Mouse (Mus musculus) stomach, embryonic 16.5 days (tissue): ENCODE measurements around the gene Clasrp. TPM values are rescaled to one million over a fixed set of nuclear protein-coding genes. Genes with fewer than 3 reads are reported as not detected.

Experiments used
- ATAC-seq: fragments of 200-750 bp; cut with Nextera tagmentation; 2 replicates; pipeline ENCODE4 v1.8.0; 2017; ENCODE audit warnings: moderate number of reproducible peaks, moderate TSS enrichment; ENCODE audit not compliant: insufficient read depth, low FRiP score
- H3K27ac ChIP-seq: fragments of 300-500 bp; sonication (generic); 2 replicates; pipeline ENCODE4 v1.5.1; 2014; ENCODE audit warnings: low read length
- H3K27me3 ChIP-seq: fragments of 300-500 bp; sonication (generic); 2 replicates; pipeline ENCODE4 v1.6.1; 2014; ENCODE audit warnings: low read length, control low read depth, mixed read lengths; ENCODE audit not compliant: control insufficient read depth, insufficient read depth
- H3K36me3 ChIP-seq: fragments of 300-500 bp; sonication (generic); 2 replicates; pipeline ENCODE4 v1.6.1; 2014; ENCODE audit warnings: low read length; ENCODE audit not compliant: control insufficient read depth, insufficient read depth
- H3K4me1 ChIP-seq: fragments of 300-500 bp; sonication (generic); 2 replicates; pipeline ENCODE4 v1.6.1; 2014; ENCODE audit warnings: low read length, control low read depth, mixed read lengths; ENCODE audit not compliant: control insufficient read depth, insufficient read depth
- H3K4me2 ChIP-seq: fragments of 300-500 bp; sonication (generic); 2 replicates; pipeline ENCODE4 v1.6.1; 2014; ENCODE audit warnings: low read depth, low read length, mixed read lengths
- H3K4me3 ChIP-seq: fragments of 300-500 bp; sonication (generic); replicated peaks from 2 replicates; pipeline ENCODE4 v1.5.1; 2014; ENCODE audit warnings: mild to moderate bottlenecking, low read length
- H3K9ac ChIP-seq: fragments of 300-500 bp; sonication (generic); 2 replicates; pipeline ENCODE4 v1.6.1; 2014; ENCODE audit warnings: low read length
- H3K9me3 ChIP-seq: fragments of 300-500 bp; sonication (generic); replicated peaks from 2 replicates; pipeline ENCODE4 v1.6.1; 2016; ENCODE audit warnings: low read length, control low read depth; ENCODE audit not compliant: control insufficient read depth
- WGBS: fragments of 180-500 bp; shearing (Covaris S2); extraction: QIAGEN DNeasy Blood & Tissue Kit; methylation state at CpG from one replicate; pipeline ENCODE4 v1.1.7; 2014; 5-methylcytosine and 5-hydroxymethylcytosine counted together
- polyA plus RNA-seq: library from polyadenylated mRNA; unstranded; fragments of >200 nt; fragmentation: Nextera tagmentation; extraction: Ambion mirVana; gene quantifications from 2 replicates; pipeline ENCODE4 v1.2.1, GENCODE M21; 2015

Clasrp gene
- polyA plus RNA-seq, 1 experiment from 2014 or later = 35.2 TPM

DNA sequence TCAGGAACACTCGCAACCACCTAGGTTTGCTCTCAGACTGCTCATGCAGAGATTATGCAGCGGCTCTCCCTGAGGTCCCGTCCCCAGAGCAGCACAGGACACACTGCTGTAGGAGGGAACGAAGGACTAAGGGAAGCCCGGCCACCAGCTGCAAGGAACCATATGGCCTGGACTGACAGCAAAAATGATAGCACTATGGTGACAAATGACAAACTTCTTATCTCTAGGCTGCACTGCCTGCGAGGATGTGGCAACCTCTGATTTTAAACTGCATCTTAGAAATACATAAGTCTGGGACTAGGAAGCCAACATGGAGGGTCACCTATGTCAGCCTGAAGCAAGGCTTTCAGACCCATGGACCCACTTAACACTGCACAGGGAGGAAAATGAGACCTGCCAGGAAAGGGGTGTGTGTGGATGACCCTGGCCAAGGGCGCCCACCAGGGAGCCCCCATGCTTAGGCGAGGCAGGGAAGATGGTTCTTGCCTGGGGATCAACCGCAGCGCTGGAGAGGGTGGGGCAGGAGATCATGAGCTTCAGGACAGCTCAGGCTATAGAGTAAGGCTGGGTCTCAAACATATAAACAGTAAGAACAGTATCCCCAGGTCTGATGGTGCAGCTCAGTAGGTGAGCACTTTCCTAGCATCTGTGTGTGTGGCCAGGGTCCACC, 11.1 kb downstream of the Clasrp start:
- no peaks in the 10 kb centered on the region for H3K27me3 ChIP-seq
- no peak overlapping the region for H3K4me2 ChIP-seq
- H3K4me1 ChIP-seq = no peaks in the 10 kb centered on the region
- H3K9me3 ChIP-seq = no peaks in the 10 kb centered on the region
- peaks cover 20% of the 10 kb centered on the region for H3K36me3 ChIP-seq
- 84% methylated on average over 10 of the region's 10 CpGs for WGBS
- no peak overlapping the region for H3K4me3 ChIP-seq
- no peak for ATAC-seq
- no peak overlapping the region for H3K27ac ChIP-seq
- H3K9ac ChIP-seq = no peak overlapping the region

DNA sequence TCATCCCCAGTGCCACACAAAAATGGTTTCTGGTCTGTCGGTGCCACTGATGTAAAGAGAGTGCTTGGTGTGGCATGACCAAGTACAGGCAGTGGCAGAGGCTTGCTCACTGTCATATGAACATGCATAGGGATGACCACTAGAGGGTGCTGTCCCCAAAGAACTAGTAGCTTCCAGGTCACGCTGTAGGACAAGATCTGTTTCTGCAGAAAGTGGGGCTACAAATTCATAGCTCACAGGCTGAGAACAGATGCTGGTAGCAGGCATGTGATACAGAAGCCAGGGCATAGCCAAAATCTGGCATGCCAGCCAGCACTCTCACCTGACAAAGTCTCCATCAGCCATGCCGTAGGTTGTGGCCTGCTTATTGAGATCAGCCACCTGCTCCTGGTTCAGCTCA, 14.4 kb downstream of the Clasrp start:
- peaks cover 34% of the 10 kb centered on the region for H3K36me3 ChIP-seq
- no peaks in the 10 kb centered on the region for H3K9me3 ChIP-seq
- H3K4me3 ChIP-seq = no peak overlapping the region
- 55% methylated on average over 3 of the region's 3 CpGs for WGBS
- no peak overlapping the region for H3K4me2 ChIP-seq
- no peaks in the 10 kb centered on the region for H3K4me1 ChIP-seq
- no peaks in the 10 kb centered on the region for H3K27me3 ChIP-seq
- no peak overlapping the region for H3K27ac ChIP-seq
- H3K9ac ChIP-seq = no peak overlapping the region
- ATAC-seq = peak; percentile 51; the same call in 1 of the 2 replicates

DNA sequence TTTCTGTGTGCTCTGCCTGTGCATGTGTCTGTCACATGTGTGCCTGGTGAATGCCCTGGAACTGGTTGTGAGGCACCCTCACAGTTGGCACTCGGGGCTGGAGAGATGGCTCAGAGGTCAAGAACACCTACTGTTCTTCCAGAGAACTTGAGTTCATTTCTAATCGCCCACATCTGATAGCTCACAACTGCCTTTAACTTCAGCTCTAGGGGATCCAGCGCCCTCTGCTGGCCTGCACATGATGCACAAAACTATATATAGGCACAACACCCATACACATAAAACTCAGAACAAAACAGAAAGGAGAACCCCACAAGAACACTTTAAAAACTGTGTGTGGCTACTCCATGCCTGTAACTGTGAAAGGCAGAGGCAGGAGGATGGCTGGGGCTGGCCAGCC, 15.1 kb downstream of the Clasrp start:
- no peak overlapping the region for H3K4me2 ChIP-seq
- H3K36me3 ChIP-seq = peaks cover 40% of the 10 kb centered on the region
- H3K4me1 ChIP-seq = no peaks in the 10 kb centered on the region
- WGBS = 42% methylated on average over 3 of the region's 3 CpGs
- no peak overlapping the region for H3K9ac ChIP-seq
- no peak overlapping the region for H3K4me3 ChIP-seq
- no peak for ATAC-seq
- no peaks in the 10 kb centered on the region for H3K9me3 ChIP-seq
- no peaks in the 10 kb centered on the region for H3K27me3 ChIP-seq
- H3K27ac ChIP-seq = no peak overlapping the region

DNA sequence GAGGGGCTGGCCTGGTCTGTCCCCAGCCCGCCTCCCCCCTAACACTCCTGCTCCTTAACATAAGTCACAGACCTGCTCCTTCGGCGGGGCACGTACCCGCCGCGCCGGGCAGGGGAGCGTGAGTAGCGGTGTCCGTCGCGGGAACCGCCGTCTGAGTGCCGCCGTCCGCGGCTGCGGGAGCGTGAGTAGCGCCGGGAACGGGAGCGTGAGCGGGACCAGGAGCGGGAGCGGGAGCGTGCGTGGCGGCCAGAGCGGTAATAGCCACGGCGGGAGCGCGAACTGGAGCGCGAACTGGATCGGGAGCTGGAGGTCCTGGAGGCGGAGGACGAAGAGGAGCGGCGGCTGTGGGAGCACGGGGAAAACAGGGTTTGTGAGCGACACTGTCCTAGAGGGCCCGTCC, 18.0 kb downstream of the Clasrp start:
- WGBS = 82% methylated on average over 46 of the region's 46 CpGs
- H3K36me3 ChIP-seq = peaks cover 52% of the 10 kb centered on the region
- no peak overlapping the region for H3K27ac ChIP-seq
- no peaks in the 10 kb centered on the region for H3K27me3 ChIP-seq
- H3K4me2 ChIP-seq = no peak overlapping the region
- H3K4me1 ChIP-seq = no peaks in the 10 kb centered on the region
- H3K4me3 ChIP-seq = no peak overlapping the region
- no peak overlapping the region for H3K9ac ChIP-seq
- ATAC-seq = no peak
- no peaks in the 10 kb centered on the region for H3K9me3 ChIP-seq

DNA sequence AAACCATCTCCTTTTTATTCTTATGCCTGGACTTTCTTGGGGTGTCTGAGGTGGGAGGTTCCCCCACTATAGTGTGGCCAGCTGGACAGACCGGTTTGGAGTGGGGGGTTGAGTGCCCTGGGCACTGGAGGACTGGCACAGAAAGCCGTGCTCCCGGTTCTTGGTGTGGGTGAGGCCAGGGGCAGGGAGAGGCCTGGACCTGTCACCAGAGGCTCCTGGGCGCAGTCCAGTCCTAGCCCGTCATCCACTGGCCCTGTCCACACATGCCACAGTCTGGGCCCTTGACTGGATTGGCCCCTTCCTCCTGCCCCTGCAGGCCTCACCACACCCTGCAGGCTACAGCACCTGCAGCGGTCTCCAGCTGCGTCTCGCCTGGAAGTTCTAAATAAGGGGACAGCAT, 23.7 kb downstream of the Clasrp start:
- peaks cover 18% of the 10 kb centered on the region for H3K27me3 ChIP-seq
- no peaks in the 10 kb centered on the region for H3K9me3 ChIP-seq
- H3K4me1 ChIP-seq = peaks cover 14% of the 10 kb centered on the region
- no peak overlapping the region for H3K4me3 ChIP-seq
- peak; percentile 58; the same call in 1 of the 2 replicates for ATAC-seq
- H3K27ac ChIP-seq = peak overlapping the region; percentile 83
- H3K36me3 ChIP-seq = peaks cover 21% of the 10 kb centered on the region
- 84% methylated on average over 8 of the region's 8 CpGs for WGBS
- H3K9ac ChIP-seq = no peak overlapping the region
- 0 out of 2 replicates have a peak overlapping the region, but pooled peaks have one; percentile 5 for H3K4me2 ChIP-seq

DNA sequence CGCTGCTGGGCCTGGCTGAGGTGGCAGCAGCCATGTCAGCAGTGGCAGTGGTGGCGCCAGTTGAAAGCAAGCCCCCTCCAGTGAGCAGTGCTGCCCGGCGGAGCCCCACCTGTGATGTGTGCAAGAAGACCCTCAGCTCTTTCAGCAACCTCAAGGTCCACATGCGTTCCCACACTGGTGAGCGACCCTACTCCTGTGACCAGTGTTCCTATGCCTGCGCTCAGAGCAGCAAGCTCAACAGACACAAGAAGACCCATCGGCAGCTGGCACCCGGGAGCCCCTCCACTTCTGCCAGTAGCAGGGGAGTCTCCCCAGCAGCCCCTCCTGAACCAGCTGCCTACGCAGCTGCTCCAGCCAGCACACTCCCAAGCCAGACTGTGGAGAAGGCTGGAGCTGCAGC, 24.5 kb downstream of the Clasrp start:
- Histone ChIP-seq H3K27me3 (peaks cover 18% of the 10 kb centered on the region), H3K9ac (no peak overlapping the region), H3K4me1 (peaks cover 14% of the 10 kb centered on the region), H3K9me3 (no peaks in the 10 kb centered on the region), H3K27ac (peak overlapping the region; percentile 83), H3K4me2 (no peak overlapping the region), H3K4me3 (no peak overlapping the region), H3K36me3 (peaks cover 21% of the 10 kb centered on the region)
- ATAC-seq = no peak
- 89% methylated on average over 10 of the region's 10 CpGs for WGBS

DNA sequence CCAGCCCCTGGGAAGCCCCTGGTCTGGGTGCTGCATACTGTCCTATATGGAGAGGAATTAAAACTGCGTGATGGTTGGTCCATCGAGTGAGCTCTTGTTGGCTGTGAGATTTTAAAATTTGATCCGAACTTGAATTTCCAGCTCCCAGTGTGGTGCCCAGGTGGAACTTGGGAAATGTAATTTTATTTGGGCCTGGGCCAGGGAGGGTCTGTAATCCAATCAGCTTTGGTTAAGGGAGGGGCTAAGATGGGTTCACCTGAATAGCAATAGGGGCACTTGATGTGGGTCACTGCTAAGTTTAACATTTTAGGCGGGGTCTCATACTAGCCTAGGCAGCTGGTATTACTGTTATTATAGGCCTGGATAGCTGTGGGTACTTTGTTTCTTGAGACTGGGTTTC, 25.9 kb downstream of the Clasrp start:
- no peak for ATAC-seq
- Histone ChIP-seq H3K27me3 (peaks cover 18% of the 10 kb centered on the region), H3K4me2 (peak overlapping the region; percentile 81), H3K36me3 (peaks cover 8% of the 10 kb centered on the region), H3K27ac (peak overlapping the region; percentile 7; the same call in 1 of the 2 replicates), H3K4me1 (peaks cover 20% of the 10 kb centered on the region), H3K9ac (peak overlapping the region; percentile 73; the same call in 1 of the 2 replicates), H3K4me3 (peak overlapping the region; percentile 51), H3K9me3 (no peaks in the 10 kb centered on the region)
- 57% methylated on average over 4 of the region's 4 CpGs for WGBS

DNA sequence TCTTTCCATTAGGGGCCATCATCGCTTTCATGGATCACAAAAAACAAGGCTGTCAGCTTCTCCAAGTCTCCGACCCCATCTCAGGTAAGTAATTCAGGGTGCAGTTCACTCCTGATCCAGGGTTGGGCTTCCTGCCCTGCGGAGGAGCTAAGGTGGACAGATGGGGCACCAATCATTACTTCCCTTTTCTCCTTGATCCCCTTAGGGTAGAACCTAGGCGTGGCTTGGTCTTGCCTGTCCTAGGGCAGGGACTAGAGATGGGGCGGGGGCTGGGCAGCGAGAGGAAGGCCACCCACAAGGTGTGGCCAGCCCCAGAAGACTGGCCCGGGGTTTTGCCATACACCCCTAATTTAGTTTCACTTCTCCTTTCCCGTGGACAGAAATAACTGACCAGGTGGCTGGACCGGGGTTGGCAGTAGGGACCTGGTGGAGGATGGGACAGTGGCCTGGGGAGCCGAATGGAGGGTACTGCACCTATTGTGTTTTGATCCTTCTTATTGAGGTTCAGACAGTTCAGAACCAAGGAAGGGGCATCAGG, 26.3 kb downstream of the Clasrp start:
- peaks cover 18% of the 10 kb centered on the region for H3K27me3 ChIP-seq
- H3K4me3 ChIP-seq = peak overlapping the region; percentile 51
- peak overlapping the region; percentile 81 for H3K4me2 ChIP-seq
- WGBS = 14% methylated on average over 10 of the region's 10 CpGs
- no peak for ATAC-seq
- peak overlapping the region; percentile 7; the same call in 1 of the 2 replicates for H3K27ac ChIP-seq
- H3K9me3 ChIP-seq = no peaks in the 10 kb centered on the region
- peaks cover 20% of the 10 kb centered on the region for H3K4me1 ChIP-seq
- H3K36me3 ChIP-seq = peaks cover 7% of the 10 kb centered on the region; the same call in 1 of the 2 replicates
- peak overlapping the region; percentile 73 for H3K9ac ChIP-seq

DNA sequence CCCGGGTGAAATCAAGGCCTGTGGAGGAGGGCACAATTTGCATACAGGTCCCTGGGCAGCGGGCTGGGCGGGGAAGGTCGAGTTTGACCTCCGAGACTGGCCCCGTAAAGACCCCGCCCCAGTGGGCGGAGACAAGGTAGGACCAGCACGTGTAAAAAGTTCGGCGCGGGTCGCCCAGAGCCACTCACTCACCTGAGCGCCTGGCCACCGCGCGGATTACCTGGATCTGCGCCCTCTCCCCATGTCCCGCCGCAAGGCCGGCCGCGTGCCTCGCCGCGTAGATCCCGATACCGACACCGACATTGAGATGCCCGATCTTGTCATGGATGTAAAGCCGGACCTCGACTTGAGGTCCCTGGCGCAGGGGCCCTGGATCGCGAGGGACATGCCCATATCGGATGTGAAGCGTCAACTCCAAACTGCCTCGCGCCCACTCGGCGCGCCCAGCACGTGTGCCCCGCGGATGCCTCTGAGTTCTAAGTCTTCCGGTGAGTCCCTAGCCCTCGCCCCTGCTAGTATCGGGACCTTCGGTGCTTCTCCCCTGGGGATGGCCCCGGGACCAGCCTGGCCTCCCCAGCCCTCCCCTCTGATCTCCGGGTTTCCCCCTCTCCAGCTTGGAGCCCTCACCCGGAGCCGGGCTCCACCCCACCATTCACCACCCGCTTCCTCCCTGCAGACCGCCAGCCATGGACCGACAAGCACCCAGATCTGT, 27.0 kb downstream of the Clasrp start, which contains the start of the genes Zfp296 and Gemin7:
TSS of gene Zfp296 (plus strand) at position 147 of the 712 bp plus-strand sequence.
TSS of gene Gemin7 (minus strand) at position 455 of the 712 bp plus-strand sequence.
- Histone ChIP-seq H3K9ac (peak within 1 kb of the TSS; percentile 73), H3K9me3 (no peaks in the 10 kb centered on the region), H3K4me2 (peak within 1 kb of the TSS; percentile 81), H3K4me1 (peaks cover 24% of the 10 kb centered on the region), H3K27ac (peak within 1 kb of the TSS; percentile 7; the same call in 1 of the 2 replicates), H3K36me3 (peaks cover 5% of the 10 kb centered on the region; the same call in 1 of the 2 replicates), H3K4me3 (peak within 1 kb of the TSS; percentile 51), H3K27me3 (peaks cover 18% of the 10 kb centered on the region)
- WGBS = under 1% methylated on average over 56 of the region's 56 CpGs
- no peak for ATAC-seq
